Mouse (Mus musculus) gastrocnemius, adult 18-20 months (tissue): ENCODE results near the gene Arl15. TPM values are rescaled to one million over a fixed set of nuclear protein-coding genes. Genes with fewer than 3 reads are reported as not detected.
A peak's percentile ranks its signal among the peaks of the same experiment; 100 is the strongest.

Experiments
- DNase-seq: peaks from one replicate; pipeline ENCODE4 v3.0.0; 2021; ENCODE audit warnings: low spot score
- total RNA-seq, 2 experiments: library from RNA; stranded (reverse); gene quantifications; 2 replicates each; pipeline ENCODE4 v1.2.3; 2021

Arl15 gene
- total RNA-seq, 2 experiments from 2014 or later: 3.6 to 4.0 TPM

- DNase-seq: no peak
Observed at GRCm38 (mm10) chr13:113983633-113984032, 189.3 kb downstream of the Arl15 start.

- DNase-seq: no peak
Observed at GRCm38 (mm10) chr13:113984491-113984890, 190.2 kb downstream of the Arl15 start.

GRCm38 (mm10) chr13:113986864-113987562, 192.7 kb downstream of the Arl15 start:
- peak; percentile 40 for DNase-seq

- no peak for DNase-seq
Observed at GRCm38 (mm10) chr13:113990247-113990646, 195.9 kb downstream of the Arl15 start.

GRCm38 (mm10) chr13:113990701-113991100, 196.4 kb downstream of the Arl15 start:
- peak; percentile 14 for DNase-seq

- DNase-seq: no peak
Observed at GRCm38 (mm10) chr13:113993066-113993465, 198.8 kb downstream of the Arl15 start.

- DNase-seq: peak; percentile 45
Observed at GRCm38 (mm10) chr13:113994586-113994985, 200.3 kb downstream of the Arl15 start.

GRCm38 (mm10) chr13:113995490-113996236, 201.4 kb downstream of the Arl15 start:
- DNase-seq: no peak

GRCm38 (mm10) chr13:113998811-113999210, 204.5 kb downstream of the Arl15 start:
- no peak for DNase-seq

GRCm38 (mm10) chr13:114003463-114003862, 209.2 kb downstream of the Arl15 start:
- no peak for DNase-seq

GRCm38 (mm10) chr13:114004191-114004590, 209.9 kb downstream of the Arl15 start:
- DNase-seq: no peak

GRCm38 (mm10) chr13:114009786-114010185, 215.5 kb downstream of the Arl15 start:
- DNase-seq: no peak

- DNase-seq: no peak
Observed at GRCm38 (mm10) chr13:114010521-114010920, 216.2 kb downstream of the Arl15 start.

- DNase-seq: peak; percentile 33
Observed at GRCm38 (mm10) chr13:114011019-114011418, 216.7 kb downstream of the Arl15 start.

GRCm38 (mm10) chr13:114017928-114018327, 223.6 kb downstream of the Arl15 start:
- no peak for DNase-seq

GRCm38 (mm10) chr13:114023541-114023940, 229.2 kb downstream of the Arl15 start:
- peak; percentile 24 for DNase-seq

- no peak for DNase-seq
Observed at GRCm38 (mm10) chr13:114026306-114026705, 232.0 kb downstream of the Arl15 start.

- DNase-seq: peak; percentile 21
Observed at GRCm38 (mm10) chr13:114026751-114027150, 232.4 kb downstream of the Arl15 start.

- no peak for DNase-seq
Observed at GRCm38 (mm10) chr13:114048071-114048470, 253.8 kb downstream of the Arl15 start.

- DNase-seq: no peak
Observed at GRCm38 (mm10) chr13:114048688-114049087, 254.4 kb downstream of the Arl15 start.

- no peak for DNase-seq
Observed at GRCm38 (mm10) chr13:114051151-114051850, 257.0 kb downstream of the Arl15 start.
